Comparison of ENCODE assay signal across 9 mouse cellular contexts in genomic region chr16:50309411-50310042, GRCm38 (mm10).
A peak's percentile ranks its signal among the peaks of the same experiment; 100 is the strongest.
DNase-seq lines count a peak whose midpoint lies in the region; ATAC-seq and TF ChIP-seq lines count a peak whose summit lies in the region.
"Had no signal": no experiment of that assay in that cellular context is flagged by ENCODE, and none has a peak within 500 bp of the region (broad histone marks: within the 10 kb centered on the region; RNA-seq: fewer than 3 reads in every experiment).

No protein-coding gene starts in this region.

- H3K4me2 ChIP-seq in hindbrain, postnatal 0 days (ENCODE audit: low read depth, low read length) = 0 out of 2 replicates have a peak overlapping the region, but pooled peaks have one; percentile 0

- H3K9ac ChIP-seq in hindbrain, postnatal 0 days (replicated peaks; ENCODE audit: low read length) = no peak overlapping the region

- no peaks in the 10 kb centered on the region for H3K9me3 ChIP-seq in hindbrain, postnatal 0 days (ENCODE audit: low read length)
- H3K9me3 ChIP-seq: megakaryocyte, embryonic 14.5 days had no signal

- no peak for TF ChIP-seq CTCF in hindbrain, postnatal 0 days (IDR thresholded peaks at IDR 0.05; ENCODE audit: low read depth)

- no peaks in the 10 kb centered on the region for H3K27me3 ChIP-seq in hindbrain, postnatal 0 days (ENCODE audit: insufficient read depth, low read length)
- H3K27me3 ChIP-seq: megakaryocyte, embryonic 14.5 days had no signal

- peak; percentile 92 for ATAC-seq in hindbrain, postnatal 0 days

- DNase-seq in Muller cell, postnatal 12 days (ENCODE audit: inconsistent ontology term) = peak; percentile 91
- peak; percentile 7 to 32 for DNase-seq in adrenal gland, postnatal 4 days (ENCODE audit: low spot score in 2 of 2)
- peak; percentile 38 to 55 for DNase-seq in frontal cortex, postnatal 25 days (ENCODE audit: low spot score in 2 of 2)
- peak; percentile 86 for DNase-seq in hindbrain, postnatal 0 days (ENCODE audit: low spot score)
- peak; percentile 36 to 84 for DNase-seq in left cerebral cortex, adult 8-10 months (ENCODE audit: low spot score in 2 of 2)
- peak; percentile 65 for DNase-seq in ovary, postnatal 36 days (ENCODE audit: low spot score)
- DNase-seq in thymus, adult 18-20 months = no peak
- no peak for DNase-seq in yolk sac, embryonic 10.5 days (ENCODE audit: low spot score)

- no peaks in the 10 kb centered on the region; the same call in 1 of the 2 replicates for H3K4me1 ChIP-seq in hindbrain, postnatal 0 days (ENCODE audit: insufficient read depth, low read length)

- 43% methylated on average over 9 of the region's 9 CpGs for WGBS in hindbrain, postnatal 0 days

- no peak overlapping the region for H3K27ac ChIP-seq in hindbrain, postnatal 0 days

- no peak overlapping the region for H3K4me3 ChIP-seq in hindbrain, postnatal 0 days (ENCODE audit: low read length)
- H3K4me3 ChIP-seq: megakaryocyte, embryonic 14.5 days had no signal

- H3K36me3 ChIP-seq in hindbrain, postnatal 0 days (ENCODE audit: insufficient read depth, low read length) = no peaks in the 10 kb centered on the region

Comparison
In these comparisons a context has a peak if more than half of its experiments do, and no peak if none do; other contexts are left out.
1. DNase-seq: peak in Muller cell, postnatal 12 days (single experiment), adrenal gland, postnatal 4 days (2 of 2), frontal cortex, postnatal 25 days (2 of 2), hindbrain, postnatal 0 days (single experiment), left cerebral cortex, adult 8-10 months (2 of 2) and ovary, postnatal 36 days (single experiment); none in thymus, adult 18-20 months (0 of 2) and yolk sac, embryonic 10.5 days (single experiment).